Mouse (Mus musculus) C2C12 (cell line): ENCODE results near the gene Slc26a1.

ENCODE experiments used
- CEBPB ChIP-seq: IDR thresholded peaks from one replicate; pipeline ENCODE4 v1.6.1; 2011; ENCODE audit warnings: low read depth, mild to moderate bottlenecking, control low read depth, moderate library complexity
- CTCF ChIP-seq: IDR thresholded peaks from one replicate; pipeline ENCODE4 v1.5.1; 2011; ENCODE audit not compliant: control insufficient read depth, insufficient read depth, insufficient read length
- FOSL1 ChIP-seq: IDR thresholded peaks from one replicate; pipeline ENCODE4 v1.8.0; 2011; ENCODE audit warnings: mild to moderate bottlenecking, low read length; ENCODE audit not compliant: poor library complexity, insufficient read depth, severe bottlenecking
- MYOD1 ChIP-seq: IDR thresholded peaks from one replicate; pipeline ENCODE4 v1.6.1; 2011; ENCODE audit warnings: low read depth; ENCODE audit not compliant: control insufficient read depth, insufficient read length
- MYOG ChIP-seq: IDR thresholded peaks from one replicate; pipeline ENCODE4 v1.6.1; 2011; ENCODE audit not compliant: control insufficient read depth, insufficient read length; ENCODE audit errors: extremely low read depth

DNA sequence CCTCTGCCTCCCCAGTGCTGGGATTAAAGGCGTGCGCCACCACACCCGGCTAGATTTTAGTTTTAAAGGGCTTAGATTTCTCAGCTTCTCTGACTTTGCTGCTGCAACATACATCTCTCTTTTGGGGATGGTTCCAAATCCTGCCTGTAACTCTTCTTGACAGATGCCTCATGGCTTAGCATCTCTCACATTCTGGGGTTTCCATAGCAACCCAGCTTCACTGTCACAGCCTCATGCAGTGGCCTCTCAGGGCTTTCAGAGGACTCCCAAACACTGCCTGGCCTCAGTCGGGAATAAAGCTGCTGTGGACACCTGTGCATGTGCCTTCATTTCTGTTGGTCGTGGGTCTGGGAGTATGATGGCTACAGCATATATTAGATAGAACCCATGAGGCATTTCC is 13.7 kb upstream of the Slc26a1 start:
- TF ChIP-seq MYOG (no peak), CEBPB (no peak), CTCF (no peak), FOSL1 (no peak), MYOD1 (no peak)
